Mouse (Mus musculus): Measurements from ENCODE around the gene Adam22. TPM values are rescaled to one million over a fixed set of nuclear protein-coding genes. Genes with fewer than 3 reads are reported as not detected.

Gene Adam22
- polyA plus RNA-seq, 1 experiment from 2014 or later = 8.1 TPM

- H3K4me3 ChIP-seq = no peak overlapping the region
- no peaks in the 10 kb centered on the region for H3K27me3 ChIP-seq (replicated peaks; ENCODE audit: low read depth, poor library complexity, severe bottlenecking)
- no peak overlapping the region for H3K27ac ChIP-seq (replicated peaks)
- no peaks in the 10 kb centered on the region for H3K9me3 ChIP-seq
- H3K4me1 ChIP-seq = no peaks in the 10 kb centered on the region
- no peak for DNase-seq (ENCODE audit: low spot score)
- 89% methylated on average over 3 of the region's 3 CpGs for WGBS
- no peaks in the 10 kb centered on the region; the same call in 1 of the 2 replicates for H3K36me3 ChIP-seq (replicated peaks)
Measured at GRCm38 (mm10) chr5:8120926-8121325, 247.0 kb downstream of the Adam22 start.

GRCm38 (mm10) chr5:8120087-8120486, 247.9 kb downstream of the Adam22 start:
- 91% methylated on average over 2 of the region's 2 CpGs for WGBS
- Histone ChIP-seq H3K27ac (replicated peaks) (no peak overlapping the region), H3K27me3 (replicated peaks; ENCODE audit: low read depth, poor library complexity, severe bottlenecking) (no peaks in the 10 kb centered on the region), H3K9me3 (no peaks in the 10 kb centered on the region), H3K4me3 (no peak overlapping the region), H3K36me3 (replicated peaks) (no peaks in the 10 kb centered on the region; the same call in 1 of the 2 replicates), H3K4me1 (no peaks in the 10 kb centered on the region)
- DNase-seq (ENCODE audit: low spot score) = no peak

DNA sequence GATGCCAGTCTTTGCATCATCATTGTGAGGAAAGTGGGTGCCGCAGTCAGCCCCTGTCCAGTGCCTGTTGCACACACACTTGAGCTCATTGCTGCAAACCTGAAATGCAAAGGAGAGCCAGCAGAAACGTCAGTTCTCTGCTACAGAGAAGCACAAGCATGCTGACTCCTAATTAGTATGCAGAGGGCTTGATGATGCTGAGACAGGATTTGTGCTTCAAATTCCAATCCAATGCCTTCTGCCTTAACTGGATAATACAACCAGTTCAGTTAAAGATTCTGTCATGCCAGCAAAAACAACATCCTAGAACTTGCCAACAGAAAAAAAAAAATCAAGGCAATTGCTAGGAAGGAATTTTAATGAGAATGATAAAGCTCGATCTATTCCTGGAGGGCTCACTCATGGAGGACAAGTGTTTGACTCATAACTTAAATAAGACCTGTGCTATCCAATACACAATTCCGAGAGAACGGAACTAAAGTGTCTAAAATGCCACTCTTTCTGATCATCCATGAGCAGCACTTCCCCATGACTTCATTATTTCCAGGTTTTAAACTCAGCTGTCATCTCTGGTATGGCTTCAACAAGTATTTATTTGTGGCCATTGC, 251.3 kb downstream of the Adam22 start:
- no peak overlapping the region for H3K4me3 ChIP-seq
- no peak overlapping the region for H3K27ac ChIP-seq (replicated peaks)
- no peak for DNase-seq (ENCODE audit: low spot score)
- no peaks in the 10 kb centered on the region for H3K9me3 ChIP-seq
- no peaks in the 10 kb centered on the region for H3K36me3 ChIP-seq (replicated peaks)
- no peaks in the 10 kb centered on the region for H3K4me1 ChIP-seq
- H3K27me3 ChIP-seq (replicated peaks; ENCODE audit: low read depth, poor library complexity, severe bottlenecking) = no peaks in the 10 kb centered on the region
- 78% methylated on average over 5 of the region's 5 CpGs for WGBS

DNA sequence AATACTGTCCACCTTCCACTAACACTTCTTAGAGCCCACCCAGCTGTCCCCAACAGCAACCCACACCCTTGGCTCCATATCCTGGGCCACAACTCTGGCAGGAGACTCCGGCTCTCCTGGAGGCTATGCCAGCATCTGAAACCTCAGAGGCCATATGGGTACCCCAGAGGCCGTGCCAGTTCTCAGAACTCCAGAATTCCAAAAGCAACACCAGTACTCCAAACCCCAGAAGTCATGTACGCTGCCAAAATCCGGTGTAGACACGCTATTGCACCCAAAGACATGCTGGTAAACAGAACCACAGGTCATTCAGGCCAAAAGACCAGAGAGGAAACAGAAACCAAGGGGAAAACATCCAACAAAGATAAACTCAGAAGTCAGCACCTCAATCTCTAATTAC, 255.7 kb downstream of the Adam22 start:
- 91% methylated on average over 5 of the region's 5 CpGs for WGBS
- no peak overlapping the region for H3K4me3 ChIP-seq
- H3K4me1 ChIP-seq = no peaks in the 10 kb centered on the region
- no peak overlapping the region for H3K27ac ChIP-seq (replicated peaks)
- H3K27me3 ChIP-seq (replicated peaks; ENCODE audit: low read depth, poor library complexity, severe bottlenecking) = no peaks in the 10 kb centered on the region
- H3K36me3 ChIP-seq (replicated peaks) = no peaks in the 10 kb centered on the region
- no peak for DNase-seq (ENCODE audit: low spot score)
- no peaks in the 10 kb centered on the region for H3K9me3 ChIP-seq

DNA sequence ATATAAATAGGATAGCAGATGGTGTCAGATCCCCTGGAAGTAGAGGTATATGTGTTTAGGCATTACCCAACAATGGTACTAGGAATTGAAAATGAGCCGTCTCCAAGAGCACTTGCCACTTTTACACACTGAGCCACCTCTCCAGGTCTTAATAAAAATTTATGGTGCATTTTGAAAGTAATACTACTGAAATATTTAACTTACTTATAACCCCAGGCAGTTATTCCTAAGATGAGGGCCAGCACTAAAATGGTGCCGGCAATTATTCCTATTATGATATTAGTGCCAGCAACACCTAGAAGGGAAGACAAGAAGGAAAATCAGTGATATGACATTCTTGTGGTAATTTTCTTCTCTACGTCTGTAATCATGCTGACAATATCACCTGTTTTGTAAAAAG, 256.3 kb downstream of the Adam22 start:
- no peaks in the 10 kb centered on the region for H3K4me1 ChIP-seq
- WGBS = 89% methylated on average over 3 of the region's 3 CpGs

DNA sequence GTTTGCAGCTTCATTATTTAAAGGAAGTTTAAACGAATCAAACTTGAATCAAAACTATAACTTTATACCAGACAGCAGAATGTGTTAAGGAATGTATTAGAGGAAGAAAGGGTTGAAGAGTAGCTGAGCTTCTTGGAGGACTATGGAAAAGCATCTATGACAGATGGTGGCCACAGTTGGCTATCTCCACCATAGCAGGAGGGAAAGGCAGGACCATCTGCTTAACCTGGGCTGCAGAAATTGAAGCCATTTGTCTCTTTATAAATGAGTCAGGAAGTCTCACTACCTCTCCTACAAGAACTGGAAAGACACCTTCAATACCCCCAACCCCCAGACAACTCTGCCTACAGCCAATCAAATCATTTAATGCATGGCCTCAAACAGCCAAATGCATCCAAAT, 272.3 kb downstream of the Adam22 start:
- Histone ChIP-seq H3K36me3 (replicated peaks) (no peaks in the 10 kb centered on the region), H3K4me1 (no peaks in the 10 kb centered on the region), H3K27me3 (replicated peaks; ENCODE audit: low read depth, poor library complexity, severe bottlenecking) (no peaks in the 10 kb centered on the region), H3K4me3 (no peak overlapping the region), H3K27ac (replicated peaks) (no peak overlapping the region), H3K9me3 (no peaks in the 10 kb centered on the region)
- WGBS = 83% methylated on average over 1 of the region's 1 CpGs
- DNase-seq (ENCODE audit: low spot score) = no peak

More for the DNA sequence above, 256.3 kb downstream of the Adam22 start:
- Histone ChIP-seq H3K4me3 (no peak overlapping the region), H3K9me3 (no peaks in the 10 kb centered on the region), H3K27ac (replicated peaks) (no peak overlapping the region), H3K27me3 (replicated peaks; ENCODE audit: low read depth, poor library complexity, severe bottlenecking) (no peaks in the 10 kb centered on the region), H3K36me3 (replicated peaks) (no peaks in the 10 kb centered on the region)
- no peak for DNase-seq (ENCODE audit: low spot score)

- no peak for DNase-seq (ENCODE audit: low spot score)
- 84% methylated on average over 5 of the region's 5 CpGs for WGBS
- no peaks in the 10 kb centered on the region for H3K4me1 ChIP-seq
- no peaks in the 10 kb centered on the region for H3K27me3 ChIP-seq (replicated peaks; ENCODE audit: low read depth, poor library complexity, severe bottlenecking)
- no peaks in the 10 kb centered on the region for H3K9me3 ChIP-seq
- H3K4me3 ChIP-seq = no peak overlapping the region
- H3K36me3 ChIP-seq (replicated peaks) = no peaks in the 10 kb centered on the region
- H3K27ac ChIP-seq (replicated peaks) = no peak overlapping the region
Measured at GRCm38 (mm10) chr5:8094921-8095320, 273.0 kb downstream of the Adam22 start.

- WGBS = 82% methylated on average over 3 of the region's 3 CpGs
- no peak for DNase-seq (ENCODE audit: low spot score)
- Histone ChIP-seq H3K27ac (replicated peaks) (no peak overlapping the region), H3K9me3 (no peaks in the 10 kb centered on the region), H3K27me3 (replicated peaks; ENCODE audit: low read depth, poor library complexity, severe bottlenecking) (no peaks in the 10 kb centered on the region), H3K4me3 (no peak overlapping the region), H3K4me1 (no peaks in the 10 kb centered on the region), H3K36me3 (replicated peaks) (no peaks in the 10 kb centered on the region)
Measured at GRCm38 (mm10) chr5:8088147-8088546, 279.8 kb downstream of the Adam22 start.

- H3K27ac ChIP-seq (replicated peaks) = no peak overlapping the region
- DNase-seq (ENCODE audit: low spot score) = no peak
- H3K4me3 ChIP-seq = no peak overlapping the region
- H3K27me3 ChIP-seq (replicated peaks; ENCODE audit: low read depth, poor library complexity, severe bottlenecking) = no peaks in the 10 kb centered on the region
- H3K36me3 ChIP-seq (replicated peaks) = no peaks in the 10 kb centered on the region
- H3K9me3 ChIP-seq = no peaks in the 10 kb centered on the region
- no peaks in the 10 kb centered on the region for H3K4me1 ChIP-seq
- 90% methylated on average over 3 of the region's 3 CpGs for WGBS
Measured at GRCm38 (mm10) chr5:8085661-8086060, 282.3 kb downstream of the Adam22 start.

DNA sequence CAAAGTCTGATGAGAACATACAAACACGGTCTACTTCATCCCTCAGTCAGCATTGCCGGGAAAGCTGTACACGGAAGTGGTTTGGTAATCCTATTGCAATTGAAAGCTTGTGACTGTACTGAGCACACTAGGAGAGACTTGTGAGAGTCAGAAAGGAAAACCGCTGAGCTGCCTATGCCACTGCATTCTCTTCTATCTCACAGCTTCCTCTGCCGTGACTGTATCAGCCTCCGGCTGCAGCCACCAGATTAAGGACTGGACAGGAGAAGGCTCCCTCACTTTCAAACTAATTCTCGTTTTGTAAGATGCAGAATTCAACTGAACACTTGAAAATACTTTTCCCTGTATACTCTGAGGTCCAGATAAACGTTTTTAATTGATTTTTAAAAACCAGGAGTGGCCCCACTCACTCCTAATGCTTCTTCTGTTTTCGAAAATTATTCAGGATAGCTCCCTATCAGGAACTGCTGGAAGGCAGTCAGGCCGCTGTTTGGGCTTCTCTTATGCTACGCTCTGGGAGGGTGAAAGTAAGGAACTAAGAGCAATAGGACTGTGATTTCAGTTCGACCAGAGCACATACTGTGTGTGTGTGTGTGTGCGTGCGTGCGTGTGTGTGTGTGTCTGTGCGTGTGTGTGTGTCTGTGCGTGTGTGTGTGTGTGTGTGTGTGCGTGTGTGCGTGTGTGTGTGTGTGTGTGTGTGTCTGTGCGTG, 285.0 kb downstream of the Adam22 start:
- WGBS = 72% methylated on average over 20 of the region's 20 CpGs
- no peak overlapping the region for H3K4me3 ChIP-seq
- H3K27me3 ChIP-seq (replicated peaks; ENCODE audit: low read depth, poor library complexity, severe bottlenecking) = no peaks in the 10 kb centered on the region
- no peak for DNase-seq (ENCODE audit: low spot score)
- H3K27ac ChIP-seq (replicated peaks) = no peak overlapping the region
- no peaks in the 10 kb centered on the region for H3K36me3 ChIP-seq (replicated peaks)
- no peaks in the 10 kb centered on the region for H3K4me1 ChIP-seq
- H3K9me3 ChIP-seq = no peaks in the 10 kb centered on the region

GRCm38 (mm10) chr5:8077481-8077880, 290.5 kb downstream of the Adam22 start:
- H3K4me1 ChIP-seq = no peaks in the 10 kb centered on the region
- H3K27ac ChIP-seq (replicated peaks) = no peak overlapping the region
- peaks cover 3% of the 10 kb centered on the region; the same call in 1 of the 2 replicates for H3K36me3 ChIP-seq (replicated peaks)
- DNase-seq (ENCODE audit: low spot score) = no peak
- WGBS = 86% methylated on average over 8 of the region's 8 CpGs
- no peak overlapping the region for H3K4me3 ChIP-seq
- no peaks in the 10 kb centered on the region for H3K27me3 ChIP-seq (replicated peaks; ENCODE audit: low read depth, poor library complexity, severe bottlenecking)
- no peaks in the 10 kb centered on the region for H3K9me3 ChIP-seq

DNA sequence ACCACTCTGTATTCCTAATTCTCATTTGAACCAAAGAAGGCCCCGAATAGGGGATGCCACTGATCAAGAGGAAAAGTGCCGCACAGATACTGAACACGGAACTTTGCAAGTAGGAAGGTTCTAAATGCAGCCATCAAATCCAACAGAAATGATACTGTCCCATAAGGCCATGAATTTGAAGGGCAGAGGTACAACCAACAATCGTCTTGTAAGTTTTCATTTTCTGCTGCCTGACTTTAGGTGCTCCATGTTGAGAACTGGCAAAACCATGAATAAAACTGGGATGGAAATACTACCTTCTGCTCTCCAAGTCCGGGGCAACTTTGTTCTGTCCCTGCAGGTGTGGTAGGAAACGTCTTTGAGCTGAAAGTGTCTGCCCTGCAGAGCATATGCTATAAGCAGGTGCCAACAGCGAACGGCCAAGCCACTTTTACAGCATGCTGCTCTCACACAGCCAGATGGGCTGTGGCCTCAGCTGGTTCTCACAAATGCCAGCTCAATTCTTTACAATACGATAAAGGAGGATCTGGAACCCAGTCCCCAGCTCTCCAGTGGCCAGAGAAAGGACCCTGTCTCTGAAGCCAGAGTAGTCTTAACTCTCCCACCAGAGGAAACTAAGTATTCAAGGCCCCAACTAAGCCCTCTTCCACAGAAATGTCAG, 293.9 kb downstream of the Adam22 start:
- Histone ChIP-seq H3K36me3 (replicated peaks) (peaks cover 14% of the 10 kb centered on the region; the same call in 1 of the 2 replicates), H3K27me3 (replicated peaks; ENCODE audit: low read depth, poor library complexity, severe bottlenecking) (no peaks in the 10 kb centered on the region), H3K9me3 (no peaks in the 10 kb centered on the region), H3K4me1 (no peaks in the 10 kb centered on the region), H3K4me3 (no peak overlapping the region), H3K27ac (replicated peaks) (no peak overlapping the region)
- no peak for DNase-seq (ENCODE audit: low spot score)
- 96% methylated on average over 9 of the region's 9 CpGs for WGBS

- Histone ChIP-seq H3K4me1 (no peaks in the 10 kb centered on the region), H3K27ac (replicated peaks) (no peak overlapping the region), H3K36me3 (replicated peaks) (peaks cover 17% of the 10 kb centered on the region; the same call in 1 of the 2 replicates), H3K27me3 (replicated peaks; ENCODE audit: low read depth, poor library complexity, severe bottlenecking) (no peaks in the 10 kb centered on the region), H3K9me3 (no peaks in the 10 kb centered on the region), H3K4me3 (no peak overlapping the region)
- 87% methylated on average over 9 of the region's 9 CpGs for WGBS
- DNase-seq (ENCODE audit: low spot score) = no peak
Measured at GRCm38 (mm10) chr5:8073406-8073805, 294.6 kb downstream of the Adam22 start.

Data from embryonic facial prominence, embryonic 10.5 days (tissue).